Mouse (Mus musculus): ENCODE results near the gene D6Ertd527e.
A peak's percentile ranks its signal among the peaks of the same experiment; 100 is the strongest.

The D6Ertd527e gene

DNA sequence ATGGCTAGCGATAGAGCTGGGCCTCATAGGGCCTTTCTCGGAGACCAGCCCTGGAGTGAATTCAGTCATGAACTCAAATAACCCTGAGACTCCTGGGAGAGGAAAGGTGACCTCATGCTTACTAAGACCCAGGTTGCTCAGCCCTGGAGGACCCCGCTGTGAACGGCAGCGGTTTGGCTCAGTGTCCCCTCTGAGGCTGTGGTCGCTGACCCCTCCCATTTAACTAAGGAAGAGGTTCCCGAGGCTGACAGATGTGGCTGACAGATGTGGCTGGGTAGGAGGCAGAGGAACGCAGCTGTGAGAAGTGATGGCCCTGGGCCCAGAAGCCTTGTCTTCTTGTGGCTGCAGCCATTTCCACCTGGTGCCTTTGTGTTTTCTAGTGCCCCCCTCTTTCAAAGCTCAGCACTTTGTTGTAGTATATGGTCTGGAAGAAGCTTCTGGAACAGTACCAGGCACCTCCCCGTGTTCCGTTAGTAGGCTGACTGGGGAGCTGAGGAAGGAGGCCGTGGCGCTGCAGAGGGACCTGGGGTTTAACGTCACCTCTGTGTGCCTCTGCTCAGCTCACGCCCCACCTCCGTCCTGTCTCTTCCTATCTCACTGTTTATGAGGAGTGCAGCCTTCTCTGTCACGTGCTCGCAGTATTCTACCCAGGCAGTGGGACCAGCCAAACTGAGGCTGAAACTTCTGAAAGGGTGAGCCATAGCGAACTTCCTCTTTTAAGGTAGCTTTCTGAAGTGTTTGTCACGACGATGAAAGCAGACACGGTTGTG, 48.1 kb downstream of the D6Ertd527e start:
- DNase-seq (ENCODE audit: low spot score), result peak; percentile 88

DNA sequence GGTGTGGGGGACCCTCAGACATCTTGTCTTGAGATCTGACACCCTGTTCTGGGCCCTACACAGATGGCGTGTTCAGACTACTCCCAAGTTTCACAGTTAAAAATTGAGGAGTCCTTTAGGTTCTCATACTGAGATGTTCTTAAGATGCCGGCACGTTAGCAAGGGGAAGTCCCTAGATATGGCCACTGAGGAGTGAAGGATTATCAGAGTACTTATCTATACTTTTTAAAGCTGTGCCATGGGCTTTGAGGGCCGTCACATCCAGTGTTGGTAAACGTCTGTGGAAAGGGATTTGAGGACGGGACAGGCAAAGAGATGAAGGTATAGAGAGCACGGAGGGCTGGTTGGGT, 48.7 kb downstream of the D6Ertd527e start:
- no peak for DNase-seq (ENCODE audit: low spot score)

DNA sequence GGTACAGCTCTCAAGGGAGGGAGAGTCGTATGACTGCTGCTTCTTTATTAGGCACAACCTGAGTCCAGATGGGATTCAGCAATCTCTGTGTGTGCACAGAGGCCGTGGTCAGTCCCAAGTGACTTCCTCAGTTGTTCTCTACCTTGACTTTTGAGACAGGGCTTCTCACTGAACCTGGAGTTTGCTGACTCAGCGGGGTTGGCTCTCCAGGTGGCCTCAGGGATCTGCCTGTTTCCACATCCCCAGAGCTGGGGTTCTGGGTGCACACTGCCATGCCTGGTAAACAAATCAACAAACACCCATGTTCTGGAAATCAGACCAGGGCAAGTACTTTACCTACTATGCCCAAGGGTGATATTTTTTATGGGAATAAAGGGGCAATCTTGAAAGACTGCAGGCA, 49.3 kb downstream of the D6Ertd527e start:
- no peak for DNase-seq (ENCODE audit: low spot score)

DNA sequence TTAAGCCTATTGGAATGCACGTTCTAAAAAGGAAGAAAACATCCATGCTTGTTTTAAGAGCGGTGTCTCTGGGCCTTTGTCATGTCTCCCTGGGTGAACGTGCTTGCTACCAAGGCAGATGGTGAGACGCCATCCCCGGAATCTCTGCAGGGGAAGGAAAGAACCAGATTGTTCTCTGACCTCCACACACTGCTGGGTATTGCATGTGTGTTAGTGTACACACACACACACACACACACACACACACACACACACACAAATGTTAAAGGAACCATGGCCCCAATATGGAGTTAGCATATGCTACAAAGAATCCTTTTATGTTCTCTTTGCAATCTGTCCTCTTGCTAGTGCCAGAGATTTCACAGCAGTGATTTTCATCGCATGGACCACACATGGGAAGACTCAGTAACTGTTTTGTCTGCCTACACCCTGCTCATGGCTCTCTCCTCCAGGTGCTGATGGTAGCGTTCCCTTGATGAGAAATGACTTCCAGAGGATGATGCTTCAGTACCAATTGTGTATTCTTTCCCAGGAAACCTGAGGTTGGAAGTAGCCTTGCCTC, 53.6 kb downstream of the D6Ertd527e start:
- DNase-seq (ENCODE audit: low spot score), result no peak

DNA sequence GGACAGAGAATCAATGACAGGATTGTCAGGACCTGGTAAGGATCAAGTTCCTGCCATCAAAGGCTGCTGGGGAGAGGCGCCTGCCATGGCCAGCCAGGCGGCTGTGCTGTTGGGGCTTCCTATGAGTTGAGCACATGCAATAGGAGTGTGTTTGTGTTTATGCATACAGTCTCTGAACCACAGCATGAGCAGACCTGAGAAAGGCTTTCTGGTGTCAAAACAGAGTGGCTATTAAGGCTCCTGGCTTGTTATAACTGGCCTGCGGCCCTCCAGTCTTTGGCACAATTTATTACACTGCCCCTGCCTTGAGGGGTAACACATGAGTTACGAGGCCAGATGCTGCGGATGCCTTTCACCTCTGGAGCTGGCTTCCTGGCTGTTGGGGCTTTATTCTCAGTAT, 55.6 kb downstream of the D6Ertd527e start:
- no peak for DNase-seq (ENCODE audit: low spot score)

DNA sequence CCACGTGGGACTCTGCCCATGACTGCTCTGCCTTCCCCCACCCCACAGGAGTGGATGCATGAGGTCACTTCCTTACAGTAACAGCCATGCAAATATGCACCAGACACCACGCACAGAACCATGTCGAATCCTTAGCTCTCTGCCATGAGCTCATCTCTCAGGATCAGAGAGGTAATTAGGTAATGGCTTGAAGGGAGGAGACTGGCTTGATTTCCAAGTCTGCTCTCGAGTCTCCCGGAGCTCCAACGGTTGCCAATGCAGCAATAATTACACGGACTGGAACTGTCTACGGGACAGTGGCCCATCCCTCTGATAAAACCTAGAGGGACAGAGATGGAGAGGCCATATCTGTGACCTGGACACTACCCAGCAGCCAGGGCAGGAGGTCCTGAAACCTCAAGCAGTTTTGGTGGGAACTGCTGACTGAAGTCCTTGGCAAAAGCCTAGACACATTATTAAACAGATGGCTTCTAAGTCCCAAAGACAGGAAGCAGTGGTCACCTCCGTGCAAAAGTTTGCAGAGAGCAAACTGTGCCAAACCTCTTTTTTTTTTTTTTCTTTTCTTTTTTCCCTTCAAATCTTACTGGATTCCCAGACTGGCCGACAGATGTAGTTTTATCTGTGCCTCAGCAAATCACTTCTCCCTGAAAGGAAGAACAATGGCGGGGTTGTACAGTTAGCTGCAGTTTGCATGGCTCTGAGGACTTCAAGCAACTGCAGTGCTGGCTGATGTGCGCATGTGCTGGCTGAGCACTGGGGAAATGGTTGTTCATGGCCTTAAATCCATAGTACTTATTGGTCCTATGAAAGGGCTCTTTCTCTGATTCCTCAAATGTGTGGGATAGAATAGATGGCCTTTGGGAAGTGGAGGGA, 57.1 kb downstream of the D6Ertd527e start:
- DNase-seq (ENCODE audit: low spot score), result no peak
